Mouse (Mus musculus): Measurements from ENCODE around the gene Ttc7.

DNA sequence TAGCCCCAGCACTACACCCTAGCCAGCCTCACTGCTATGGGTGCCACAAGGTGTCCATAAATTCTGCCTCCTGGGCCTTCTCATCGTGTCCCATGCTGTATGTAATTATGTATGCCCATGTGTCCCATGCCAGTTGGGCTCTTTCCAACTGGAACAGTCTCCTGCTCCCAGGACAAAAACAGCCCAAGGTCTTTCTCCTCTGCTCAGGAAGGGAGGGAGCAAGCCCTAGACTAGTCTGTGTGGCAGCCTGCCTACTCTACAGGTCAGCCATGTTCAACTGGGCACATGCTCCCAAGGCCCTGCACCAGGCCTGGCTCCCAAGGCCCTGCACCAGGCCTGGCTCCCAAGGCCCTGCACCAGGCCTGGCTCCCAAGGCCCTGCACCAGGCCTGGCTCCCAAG lies 56.4 kb downstream of the Ttc7 start:
- TF ChIP-seq GATA1 (IDR thresholded peaks at IDR 0.05; ENCODE audit: low read depth, low read length) = no peak
- TF ChIP-seq USF2 (IDR thresholded peaks at IDR 0.05; ENCODE audit: borderline replicate concordance in 1 of 2, insufficient read depth in 1 of 2, low read depth in 1 of 2, low read length in 2 of 2) = no peak
- no peak for TF ChIP-seq MXI1 (IDR thresholded peaks at IDR 0.05; ENCODE audit: low read depth, low read length)
- no peak for TF ChIP-seq E2F4 (IDR thresholded peaks at IDR 0.05; ENCODE audit: borderline replicate concordance, low read depth, low read length)
- TF ChIP-seq CTCF (IDR thresholded peaks at IDR 0.05 in 2 of 3, conservative IDR thresholded peaks at IDR 0.05 in 1 of 3; ENCODE audit: control insufficient read depth in 1 of 3, insufficient read depth in 1 of 3, low read depth in 2 of 3, low read length in 3 of 3, poor library complexity in 1 of 3, severe bottlenecking in 1 of 3) = no peak
- TF ChIP-seq MYB (IDR thresholded peaks at IDR 0.05; ENCODE audit: low read depth, low read length) = no peak
- no peak for TF ChIP-seq TCF12 (IDR thresholded peaks at IDR 0.05; ENCODE audit: low read depth, low read length)
- no peak for TF ChIP-seq NRF1 (IDR thresholded peaks at IDR 0.05; ENCODE audit: insufficient read depth, low read depth, low read length, poor library complexity, severe bottlenecking)
- TF ChIP-seq POLR2A (IDR thresholded peaks at IDR 0.05; ENCODE audit: control insufficient read depth in 1 of 2, insufficient read depth in 1 of 2, low read depth in 1 of 2, low read length in 2 of 2, poor library complexity in 1 of 2) = no peak
- TF ChIP-seq EP300 (IDR thresholded peaks at IDR 0.05; ENCODE audit: low read depth in 1 of 2, low read length in 2 of 2) = no peak
- TF ChIP-seq ZKSCAN1 (IDR thresholded peaks at IDR 0.05; ENCODE audit: low read depth, low read length) = no peak

Data from MEL (cell line).